Mouse (Mus musculus): Measurements from ENCODE around the gene H60b.
"Not testable (repeated sequence)": the region's sequence is repeated elsewhere in the genome, so short reads cannot be mapped to it uniquely, and the experiment has no call there.

H60b gene

GRCm38 (mm10) chr10:22273684-22274305 is 115.4 kb downstream of the H60b start:
- peak; percentile 45 for DNase-seq (ENCODE audit: low read depth, low spot score)

- no peak for DNase-seq (ENCODE audit: low read depth, low spot score)
These were observed 116.2 kb downstream of the H60b start for GRCm38 (mm10) chr10:22274445-22275057.

- DNase-seq (ENCODE audit: low read depth, low spot score): not testable (repeated sequence)
These were observed 120.1 kb downstream of the H60b start for GRCm38 (mm10) chr10:22278468-22278867.

- DNase-seq (ENCODE audit: low read depth, low spot score): no peak
These were observed 124.4 kb downstream of the H60b start for GRCm38 (mm10) chr10:22282816-22283215.

- DNase-seq (ENCODE audit: low read depth, low spot score): no peak
These were observed 137.3 kb downstream of the H60b start for GRCm38 (mm10) chr10:22295676-22296075.

GRCm38 (mm10) chr10:22297033-22297762 is 138.8 kb downstream of the H60b start:
- no peak for DNase-seq (ENCODE audit: low read depth, low spot score)

- DNase-seq (ENCODE audit: low read depth, low spot score): no peak
These were observed 139.5 kb downstream of the H60b start for GRCm38 (mm10) chr10:22297766-22298461.

GRCm38 (mm10) chr10:22299324-22299723 is 140.9 kb downstream of the H60b start:
- DNase-seq (ENCODE audit: low read depth, low spot score): no peak

GRCm38 (mm10) chr10:22301641-22302040 is 143.3 kb downstream of the H60b start:
- no peak for DNase-seq (ENCODE audit: low read depth, low spot score)

GRCm38 (mm10) chr10:22302344-22303057 is 144.1 kb downstream of the H60b start:
- DNase-seq (ENCODE audit: low read depth, low spot score): no peak

GRCm38 (mm10) chr10:22303736-22304135 is 145.3 kb downstream of the H60b start:
- no peak for DNase-seq (ENCODE audit: low read depth, low spot score)

- no peak for DNase-seq (ENCODE audit: low read depth, low spot score)
These were observed 147.4 kb downstream of the H60b start for GRCm38 (mm10) chr10:22305801-22306200.

GRCm38 (mm10) chr10:22306452-22306851 is 148.1 kb downstream of the H60b start:
- no peak for DNase-seq (ENCODE audit: low read depth, low spot score)

GRCm38 (mm10) chr10:22308221-22308620 is 149.8 kb downstream of the H60b start:
- DNase-seq (ENCODE audit: low read depth, low spot score): no peak

- DNase-seq (ENCODE audit: low read depth, low spot score): no peak
These were observed 164.5 kb downstream of the H60b start for GRCm38 (mm10) chr10:22322858-22323257.

All from mesoderm, embryonic 11.5 days (tissue).